Mouse (Mus musculus): ENCODE measurements around the gene Gm3233.

GRCm38 (mm10) chr10:77735928-77736327 lies 23.6 kb downstream of the Gm3233 start:
- TF ChIP-seq CTCF (conservative IDR thresholded peaks at IDR 0.05 in 1 of 2, IDR thresholded peaks at IDR 0.05 in 1 of 2; ENCODE audit: low read depth in 2 of 2, low read length in 2 of 2) (no peak), ZC3H11A (IDR thresholded peaks at IDR 0.05; ENCODE audit: low read depth, low read length) (no peak), MAFK (IDR thresholded peaks at IDR 0.05; ENCODE audit: insufficient replicate concordance, low read length) (no peak), POLR2A (IDR thresholded peaks at IDR 0.05; ENCODE audit: low read depth, low read length) (no peak), POLR2AphosphoS2 (IDR thresholded peaks at IDR 0.05; ENCODE audit: low read depth, low read length) (no peak), ZNF384 (IDR thresholded peaks at IDR 0.05; ENCODE audit: low read depth, low read length) (no peak), HCFC1 (IDR thresholded peaks at IDR 0.05; ENCODE audit: low read depth, low read length) (no peak), USF1 (IDR thresholded peaks at IDR 0.05; ENCODE audit: low read depth, low read length) (no peak), MAZ (IDR thresholded peaks at IDR 0.05; ENCODE audit: low read depth, low read length) (no peak), PAX5 (IDR thresholded peaks at IDR 0.05; ENCODE audit: low read length) (no peak), ELF1 (IDR thresholded peaks at IDR 0.05; ENCODE audit: low read depth, low read length) (no peak), MYC (IDR thresholded peaks at IDR 0.05; ENCODE audit: low read depth, low read length) (no peak)
